Mouse (Mus musculus) mature B cell (primary cell): Measurements from ENCODE around the gene Phc2.

ENCODE experiments used
- in situ Hi-C: fragments of 300-500 bp; cut with MboI; formaldehyde crosslinking; loops from 2 replicates; pipeline ENCODE4 v1.14.3; 2019

The Phc2 gene

GRCm38 (mm10) chr4:128692149-128692925, 37.8 kb downstream of the Phc2 start:
- in situ Hi-C loops = no loop called here

- in situ Hi-C loops = no loop called here
Observed at GRCm38 (mm10) chr4:128693207-128693606, 38.7 kb downstream of the Phc2 start.

GRCm38 (mm10) chr4:128694315-128694714, 39.8 kb downstream of the Phc2 start:
- in situ Hi-C loops = no loop called here

GRCm38 (mm10) chr4:128695149-128695548, 40.6 kb downstream of the Phc2 start:
- in situ Hi-C loops = no loop called here

GRCm38 (mm10) chr4:128698011-128698861, 43.7 kb downstream of the Phc2 start:
- in situ Hi-C loops = no loop called here

GRCm38 (mm10) chr4:128699916-128700315, 45.4 kb downstream of the Phc2 start:
- in situ Hi-C loops = no loop called here

GRCm38 (mm10) chr4:128700543-128700942, 46.0 kb downstream of the Phc2 start:
- in situ Hi-C loops = no loop called here

- in situ Hi-C loops = no loop called here
Observed at GRCm38 (mm10) chr4:128705138-128705720, 50.7 kb downstream of the Phc2 start.

GRCm38 (mm10) chr4:128706626-128707025, 52.1 kb downstream of the Phc2 start:
- in situ Hi-C loops = no loop called here

- in situ Hi-C loops = no loop called here
Observed at GRCm38 (mm10) chr4:128707384-128707783, 52.9 kb downstream of the Phc2 start.

GRCm38 (mm10) chr4:128709061-128709780, 54.7 kb downstream of the Phc2 start:
- in situ Hi-C loops = no loop called here

- in situ Hi-C loops = loop anchor here (5.0 kb wide), 1 partner anchor 68 kb away; no protein-coding TSS in a partner anchor
Observed at GRCm38 (mm10) chr4:128709781-128710166, 55.3 kb downstream of the Phc2 start.

- in situ Hi-C loops = loop anchor here (5.0 kb wide), 1 partner anchor 67 kb away; no protein-coding TSS in a partner anchor
Observed at GRCm38 (mm10) chr4:128710286-128710685, 55.8 kb downstream of the Phc2 start.

- in situ Hi-C loops = loop anchor here (5.0 kb wide), 1 partner anchor 67 kb away; no protein-coding TSS in a partner anchor
Observed at GRCm38 (mm10) chr4:128710800-128711199, 56.3 kb downstream of the Phc2 start.

GRCm38 (mm10) chr4:128711455-128712135, 57.1 kb downstream of the Phc2 start:
- in situ Hi-C loops = loop anchor here (5.0 kb wide), 1 partner anchor 66 kb away; no protein-coding TSS in a partner anchor

GRCm38 (mm10) chr4:128712136-128712655, 57.7 kb downstream of the Phc2 start:
- in situ Hi-C loops = loop anchor here (5.0 kb wide), 1 partner anchor 65 kb away; no protein-coding TSS in a partner anchor

GRCm38 (mm10) chr4:128712941-128713340, 58.4 kb downstream of the Phc2 start:
- in situ Hi-C loops = loop anchor here (5.0 kb wide), 1 partner anchor 64 kb away; no protein-coding TSS in a partner anchor

GRCm38 (mm10) chr4:128715241-128716204, 61.0 kb downstream of the Phc2 start:
- in situ Hi-C loops = no loop called here

- in situ Hi-C loops = no loop called here
Observed at GRCm38 (mm10) chr4:128716279-128716678, 61.8 kb downstream of the Phc2 start.
